Mouse (Mus musculus) liver, adult 2 months (tissue): Measurements from ENCODE around the gene Ccdc81.

ENCODE experiments used
- CTCF ChIP-seq: fragments of 200-500 bp; IDR thresholded peaks from 2 replicates; pipeline ENCODE4 v1.5.1; 2011; ENCODE audit warnings: low read depth, low read length, control low read depth
- POLR2A ChIP-seq: fragments of 200-500 bp; IDR thresholded peaks from 2 replicates; pipeline ENCODE4 v1.6.1; 2011; ENCODE audit warnings: low read length, control low read depth; ENCODE audit not compliant: insufficient read depth; ENCODE audit errors: extremely low read depth

GRCm38 (mm10) chr7:89939497-89940353 is 36.3 kb upstream of the Ccdc81 start:
- TF ChIP-seq CTCF (no peak), POLR2A (no peak)
